Mouse (Mus musculus) bone marrow macrophage, adult 2 months (primary cell): ENCODE data around the gene Aurkb.

ENCODE experiments used
- CTCF ChIP-seq: IDR thresholded peaks from 2 replicates; pipeline ENCODE4 v1.5.1; 2012; ENCODE audit warnings: low read depth, mild to moderate bottlenecking, low read length, moderate library complexity
- POLR2A ChIP-seq: IDR thresholded peaks from 2 replicates; pipeline ENCODE4 v1.6.1; 2012; ENCODE audit warnings: mild to moderate bottlenecking, low read depth, low read length, borderline replicate concordance

GRCm38 (mm10) chr11:69076572-69076971 lies 31.1 kb downstream of the Aurkb start:
- TF ChIP-seq POLR2A (no peak), CTCF (no peak)
